Mouse (Mus musculus) megakaryocyte, adult 5-6 weeks (primary cell): Measurements from ENCODE around the gene Scn3b. TPM values are rescaled to one million over a fixed set of nuclear protein-coding genes. Genes with fewer than 3 reads are reported as not detected.

Source experiments
- ATAC-seq: 2 replicates; pipeline ENCODE4 v1.8.0; 2016; ENCODE audit warnings: mild to moderate bottlenecking, inconsistent platforms; ENCODE audit not compliant: poor library complexity, severe bottlenecking
- total RNA-seq, 2 experiments: library from RNA; stranded (forward) in 1 of 2; stranded (reverse) in 1 of 2; fragments of 153-499, 151-499 nt in 1 of 2; fragments of 221-1000, 200-1000 nt in 1 of 2; gene quantifications; 2 replicates each; pipeline versions ENCODE4 v1.2.3 to v1.2.4; 2015 to 2017

Scn3b gene
- total RNA-seq, 2 experiments from 2014 or later, result not detected

DNA sequence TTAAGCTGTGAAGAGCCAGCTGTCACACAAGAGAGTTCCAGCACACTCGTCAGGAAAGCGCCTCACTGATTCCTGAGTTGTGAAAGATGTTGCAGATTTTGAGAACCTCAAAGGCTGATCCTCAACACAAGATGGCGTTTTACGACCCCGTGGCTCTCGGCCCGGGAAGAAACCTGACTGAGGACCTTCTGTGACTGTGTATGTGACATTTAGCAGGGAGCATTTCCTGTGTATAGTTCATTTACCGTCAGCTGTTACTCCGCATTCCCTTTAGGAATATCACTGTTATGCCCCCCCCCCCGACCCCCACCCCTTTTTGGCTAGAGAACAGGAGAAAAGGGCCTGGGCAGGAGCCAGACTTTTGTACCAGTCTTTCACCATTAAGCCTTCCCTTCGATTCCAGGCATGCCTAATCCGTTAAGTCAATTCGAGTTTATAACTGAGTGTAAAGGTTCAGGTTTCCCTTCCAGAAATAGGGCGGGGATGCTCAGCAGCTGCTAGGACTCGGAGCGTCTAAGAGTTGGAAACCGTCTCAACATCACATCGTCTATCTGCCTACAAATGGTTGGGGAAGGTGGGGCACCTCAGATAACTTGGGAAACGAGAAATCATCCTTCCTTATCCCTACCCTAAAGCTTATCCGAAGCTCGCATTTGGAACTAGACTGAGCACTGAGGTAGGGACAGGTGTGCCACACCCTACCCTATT, 823 bp upstream of the Scn3b start:
- ATAC-seq, result no peak

DNA sequence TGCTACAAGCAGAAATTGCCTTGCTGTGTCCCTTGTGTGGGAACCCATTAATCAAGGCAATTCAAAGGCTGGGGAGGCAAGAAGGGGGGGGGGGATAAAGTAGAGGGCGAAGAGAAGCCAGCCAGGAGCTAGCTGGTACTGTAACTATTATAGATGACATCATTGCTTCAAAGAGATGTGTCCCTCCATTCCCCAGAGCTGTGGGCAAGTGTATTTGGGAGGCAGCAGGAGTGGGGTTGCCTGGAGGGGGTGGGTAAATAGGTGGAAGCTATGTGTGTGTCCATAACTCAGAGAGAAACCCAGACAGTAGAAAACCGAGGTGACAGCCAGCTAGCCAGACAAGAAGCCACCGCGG, 292 bp upstream of the Scn3b start:
- ATAC-seq, result no peak

- ATAC-seq, result no peak
These were observed 863 bp downstream of the Scn3b start for GRCm38 (mm10) chr9:40269880-40270279.

DNA sequence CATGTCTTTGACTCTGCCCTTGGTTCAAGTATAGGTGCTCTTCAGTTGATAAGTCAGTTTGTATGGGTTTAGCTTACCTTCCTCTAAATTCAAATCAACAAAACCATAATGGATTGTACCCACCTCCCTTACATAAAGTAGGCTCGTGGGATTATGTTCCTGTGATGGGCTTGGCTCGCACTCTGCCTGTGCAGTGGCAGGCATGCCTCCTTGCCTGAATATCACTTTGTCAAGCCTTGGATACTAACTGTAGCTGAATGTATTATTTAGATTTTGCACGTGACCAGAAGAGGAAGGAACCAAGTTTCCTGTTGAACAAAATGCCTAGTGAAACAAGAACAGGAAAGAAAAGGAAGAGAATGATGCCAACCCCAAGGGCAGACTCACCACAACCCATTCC, 2.1 kb downstream of the Scn3b start:
- 0 out of 2 replicates have a peak, but pooled peaks have one; percentile 16 for ATAC-seq

DNA sequence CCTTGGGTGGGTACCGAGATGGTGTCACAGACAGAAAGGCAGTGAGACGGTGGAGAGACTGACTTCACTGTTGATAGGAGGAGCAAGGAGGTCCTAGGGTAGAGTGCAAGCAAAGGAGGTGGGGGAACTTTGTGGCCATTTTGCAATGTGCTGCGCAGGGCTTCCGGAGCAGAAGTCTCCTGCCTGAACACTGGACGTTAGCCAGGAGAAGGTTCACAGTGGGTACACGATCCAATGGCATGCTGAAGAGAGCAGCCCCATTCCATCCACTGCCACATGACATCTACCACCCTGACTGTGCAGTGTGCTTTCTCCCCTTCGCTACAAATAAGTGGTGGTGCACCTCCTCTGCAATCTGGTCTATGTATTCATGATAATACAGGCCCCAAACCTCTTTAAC, 3.8 kb downstream of the Scn3b start:
- ATAC-seq, result no peak

- ATAC-seq, result no peak
These were observed 6.9 kb downstream of the Scn3b start for GRCm38 (mm10) chr9:40275904-40276303.

DNA sequence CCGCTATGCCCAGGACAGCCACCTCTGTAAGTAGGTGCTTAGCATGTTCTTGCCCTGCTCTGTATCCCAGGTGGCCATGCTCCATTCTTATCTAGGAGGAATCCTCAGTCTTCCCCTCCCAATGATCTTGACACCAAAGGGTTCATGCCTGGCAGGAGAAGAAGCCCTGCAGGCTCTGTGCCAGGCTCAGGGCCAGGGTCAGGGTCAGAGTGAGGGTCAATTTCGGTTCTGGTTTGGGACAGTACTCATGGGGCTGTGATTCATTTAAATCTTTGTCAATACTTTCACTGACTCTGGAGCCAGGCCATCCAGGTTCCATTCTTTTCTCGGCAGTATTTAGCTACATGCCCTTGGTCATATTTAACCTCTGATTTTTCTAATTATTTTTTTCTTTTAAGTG, 8.7 kb downstream of the Scn3b start:
- ATAC-seq, result no peak

GRCm38 (mm10) chr9:40279438-40279837, 10.4 kb downstream of the Scn3b start:
- ATAC-seq, result no peak

- no peak for ATAC-seq
These were observed 14.0 kb downstream of the Scn3b start for GRCm38 (mm10) chr9:40282968-40283367.

DNA sequence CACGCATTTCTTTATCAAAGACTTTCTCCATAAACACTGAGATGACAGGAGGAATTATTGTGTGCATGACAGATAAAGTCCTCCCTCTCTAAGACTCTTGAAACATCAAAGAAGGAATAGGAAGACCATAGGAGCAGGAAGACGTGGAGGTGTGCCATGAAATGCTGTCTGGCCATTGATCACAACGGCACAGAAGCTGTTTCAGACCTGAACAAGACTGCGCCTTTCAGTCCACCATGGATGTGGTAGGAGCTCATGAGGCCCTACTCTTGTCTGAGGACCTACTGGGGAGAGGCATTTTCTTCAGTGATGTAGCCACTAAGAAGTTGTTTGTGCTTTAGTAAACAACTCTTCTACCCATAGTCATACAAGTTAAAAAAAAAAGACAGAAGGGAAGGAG, 23.5 kb downstream of the Scn3b start:
- no peak for ATAC-seq

GRCm38 (mm10) chr9:40293286-40293685, 24.3 kb downstream of the Scn3b start:
- no peak for ATAC-seq

DNA sequence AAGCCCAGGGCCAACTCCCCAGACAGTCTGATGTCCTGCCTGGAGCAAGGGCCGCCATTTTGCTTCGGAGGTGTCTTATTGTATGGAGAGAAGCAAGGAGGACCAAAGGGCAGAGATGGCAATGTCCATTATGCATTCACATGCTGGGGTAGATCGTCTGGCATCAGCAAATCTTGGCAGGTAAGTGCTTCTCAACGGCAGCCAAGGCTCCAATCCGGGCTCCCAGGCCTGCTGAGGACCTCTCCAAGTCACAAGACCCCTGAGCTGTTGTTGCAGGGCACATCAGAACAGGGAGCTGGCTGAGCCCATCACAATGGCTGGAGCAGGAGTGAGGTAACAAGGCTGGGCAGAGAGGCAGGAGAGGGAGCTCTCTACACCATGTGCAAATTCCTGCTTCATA, 24.7 kb downstream of the Scn3b start:
- no peak for ATAC-seq

GRCm38 (mm10) chr9:40294210-40294609, 25.2 kb downstream of the Scn3b start:
- no peak for ATAC-seq

DNA sequence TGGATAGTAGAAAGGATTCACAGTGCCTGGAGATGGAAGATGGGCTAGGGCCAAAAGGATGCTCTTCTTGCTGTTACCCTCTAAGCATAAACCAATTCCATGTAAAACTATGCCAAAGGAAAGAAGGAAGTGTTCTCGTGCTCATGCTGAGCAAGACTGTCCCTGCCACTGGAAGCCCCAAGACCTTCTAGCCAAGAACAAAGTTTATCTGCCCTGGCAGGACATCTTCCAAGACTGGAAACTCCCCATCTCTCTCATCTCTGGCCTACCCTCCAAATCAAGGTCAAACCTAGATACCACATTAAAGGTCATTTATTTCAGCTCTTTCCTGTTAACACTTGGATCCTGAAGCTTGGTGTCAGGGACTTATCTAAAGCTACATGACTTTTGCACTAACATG, 25.8 kb downstream of the Scn3b start:
- no peak for ATAC-seq

DNA sequence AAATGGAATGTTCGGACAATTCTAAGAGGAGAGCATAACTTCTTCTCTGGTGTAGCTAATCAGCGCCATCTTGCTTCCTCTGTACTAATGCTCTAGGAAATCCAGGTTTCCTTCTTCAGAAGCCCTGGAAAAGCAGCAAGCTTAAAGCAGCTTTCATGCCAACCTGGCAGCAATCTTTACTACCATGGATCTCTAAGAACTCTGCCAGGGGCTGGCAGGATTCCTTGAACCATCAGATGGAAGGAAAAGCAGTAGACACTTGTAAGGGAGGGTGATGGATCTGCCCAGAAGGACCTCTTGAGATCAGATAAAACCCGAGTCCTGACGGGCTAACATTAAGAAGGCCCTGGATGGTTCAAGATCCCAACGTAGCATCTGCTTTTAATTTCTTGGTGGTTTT, 27.2 kb downstream of the Scn3b start:
- no peak for ATAC-seq

- ATAC-seq, result no peak
These were observed 29.0 kb downstream of the Scn3b start for GRCm38 (mm10) chr9:40297969-40298368.

DNA sequence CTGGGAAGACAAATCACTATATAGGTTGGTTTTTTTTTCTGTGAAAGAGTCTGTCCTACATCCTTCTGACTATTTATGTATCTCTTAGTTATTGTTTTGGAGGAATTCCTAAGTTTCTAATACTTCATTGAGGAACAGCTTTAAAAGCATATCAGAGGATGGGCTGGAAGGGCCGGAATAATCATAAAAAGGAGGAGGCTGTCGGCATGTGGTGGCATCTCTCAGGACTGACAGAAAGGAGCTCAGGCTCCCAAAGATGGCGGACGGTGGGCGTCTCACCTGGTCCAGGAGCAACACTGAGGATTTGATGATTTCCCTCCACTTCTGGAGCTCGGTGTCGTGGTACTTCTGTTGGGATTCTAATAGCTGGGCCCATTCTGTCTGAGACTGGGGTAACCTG, 30.3 kb downstream of the Scn3b start:
- no peak for ATAC-seq

DNA sequence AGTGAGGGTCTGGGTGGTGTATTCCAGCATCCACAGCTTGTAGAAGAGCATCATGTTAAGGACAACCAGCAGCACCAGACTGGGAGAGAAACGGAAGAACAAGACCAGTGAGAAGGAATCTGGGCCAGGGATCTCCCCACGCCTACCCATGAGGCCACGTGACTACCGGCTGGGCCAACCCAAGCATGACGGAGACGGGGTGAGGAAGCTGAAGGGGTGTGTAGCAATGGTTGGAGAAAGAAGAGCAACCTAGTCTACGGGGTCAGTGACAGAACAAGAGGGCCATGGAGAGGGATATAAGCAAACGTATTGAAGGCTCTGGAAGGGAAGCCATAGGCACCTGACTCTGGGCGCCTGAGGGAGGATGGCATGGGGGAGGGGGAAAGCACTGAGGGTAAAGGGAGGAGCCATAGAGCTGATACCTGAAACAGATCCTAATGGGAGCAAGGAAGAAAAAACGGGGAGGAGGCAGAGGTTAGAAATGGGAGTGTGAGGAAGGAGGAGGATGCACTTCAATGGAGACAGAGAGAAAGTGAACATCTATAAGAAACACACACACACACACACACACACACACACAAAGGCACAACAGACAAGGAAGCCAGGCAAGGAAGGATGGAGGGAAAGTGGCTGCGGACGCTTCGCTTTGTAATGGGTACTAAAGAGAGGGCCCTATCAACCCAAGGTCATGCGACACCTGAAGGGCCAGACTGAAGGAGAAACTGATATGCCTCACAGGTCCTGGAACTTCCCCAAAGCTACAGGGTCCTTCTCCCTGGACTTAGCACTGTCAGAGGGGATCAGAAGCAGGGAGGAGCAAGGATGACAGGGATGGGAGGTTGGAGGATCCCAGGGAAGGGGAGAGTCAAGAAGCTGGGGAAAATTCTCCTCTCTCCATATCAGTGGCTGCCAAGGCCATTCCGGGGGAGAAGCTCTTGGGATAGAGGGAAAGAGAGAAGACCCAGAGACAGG, 31.3 kb downstream of the Scn3b start:
- ATAC-seq, result no peak

DNA sequence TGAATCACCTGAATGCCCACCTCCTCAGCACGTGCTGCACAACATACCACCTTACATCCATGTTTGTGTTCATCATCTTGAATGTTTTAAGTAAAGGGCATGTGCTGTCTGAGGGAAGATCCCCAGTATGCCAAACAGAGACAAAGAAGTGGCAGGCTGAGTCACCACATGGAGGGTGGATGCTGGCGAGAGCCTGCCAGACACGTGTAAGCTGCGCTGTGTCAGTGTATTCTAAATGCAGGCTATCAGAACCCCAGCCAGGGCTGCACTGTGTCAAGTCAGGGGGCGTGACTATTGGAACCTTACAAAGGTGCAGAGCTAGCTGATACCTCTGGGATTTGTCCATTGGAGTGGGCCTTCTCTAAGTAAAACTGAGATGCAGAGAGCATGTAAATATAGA, 32.5 kb downstream of the Scn3b start:
- ATAC-seq, result no peak

GRCm38 (mm10) chr9:40302375-40302774, 33.4 kb downstream of the Scn3b start:
- ATAC-seq, result no peak

DNA sequence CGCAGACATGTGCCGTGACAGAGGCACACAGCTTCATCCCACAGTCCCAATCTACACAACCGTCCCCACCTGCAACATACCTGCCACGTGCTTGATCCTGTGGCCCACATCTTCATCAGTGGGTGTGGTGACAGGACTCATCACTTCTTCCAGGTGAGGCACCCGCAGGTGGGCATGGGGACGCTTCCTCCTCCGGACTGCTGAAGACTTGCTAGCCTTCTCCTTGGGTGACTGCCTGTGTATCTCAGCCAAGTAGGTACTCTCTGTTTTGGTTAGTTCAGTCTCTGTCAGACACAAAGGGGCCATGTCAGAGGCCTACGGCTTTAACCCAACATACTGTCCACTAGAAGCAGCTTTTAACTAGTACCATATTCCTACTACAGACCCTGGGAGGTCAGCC, 35.2 kb downstream of the Scn3b start:
- no peak for ATAC-seq

- no peak for ATAC-seq
These were observed 38.3 kb downstream of the Scn3b start for GRCm38 (mm10) chr9:40307311-40307710.
